Mouse (Mus musculus): ENCODE measurements at regions not wholly inside any gene's neighbourhood (a gene's known extent, or its start where the extent isn't known, plus 50 kb on each side); places are given as distances from the start of the nearest gene placed in this dataset.
"Not testable (repeated sequence)": the region's sequence is repeated elsewhere in the genome, so short reads cannot be mapped to it uniquely, and the experiment has no call there.

- no peak for DNase-seq (ENCODE audit: low spot score in 2 of 2)
These were observed 496.5 kb upstream of the Impg1 start for GRCm38 (mm10) chr9:80961818-80962217.

- DNase-seq (ENCODE audit: low spot score in 2 of 2) = peak in 1 of 2 experiments; percentile 9
These were observed 477.7 kb upstream of the Impg1 start for GRCm38 (mm10) chr9:80942991-80943390.

- DNase-seq (ENCODE audit: low spot score in 2 of 2) = no peak
These were observed 476.1 kb upstream of the Impg1 start for GRCm38 (mm10) chr9:80941424-80941823.

GRCm38 (mm10) chr9:80938238-80938637 is 473.0 kb upstream of the Impg1 start:
- no peak for DNase-seq (ENCODE audit: low spot score in 2 of 2)

- DNase-seq (ENCODE audit: low spot score in 2 of 2) = no peak
These were observed 465.3 kb upstream of the Impg1 start for GRCm38 (mm10) chr9:80930628-80931027.

GRCm38 (mm10) chr9:80920304-80920703 is 455.0 kb upstream of the Impg1 start:
- DNase-seq (ENCODE audit: low spot score in 2 of 2) = no peak

GRCm38 (mm10) chr9:80913867-80914266 is 448.6 kb upstream of the Impg1 start:
- DNase-seq (ENCODE audit: low spot score in 2 of 2) = no peak

- no peak for DNase-seq (ENCODE audit: low spot score in 2 of 2)
These were observed 446.9 kb upstream of the Impg1 start for GRCm38 (mm10) chr9:80912177-80912576.

GRCm38 (mm10) chr9:80866807-80867206 is 401.5 kb upstream of the Impg1 start:
- no peak for DNase-seq (ENCODE audit: low spot score in 2 of 2)

- DNase-seq (ENCODE audit: low spot score in 2 of 2) = no peak
These were observed 393.7 kb upstream of the Impg1 start for GRCm38 (mm10) chr9:80858998-80859397.

- no peak for DNase-seq (ENCODE audit: low spot score in 2 of 2)
These were observed 382.9 kb upstream of the Impg1 start for GRCm38 (mm10) chr9:80848190-80848589.

- DNase-seq (ENCODE audit: low spot score in 2 of 2) = no peak
These were observed 367.5 kb upstream of the Impg1 start for GRCm38 (mm10) chr9:80832808-80833207.

GRCm38 (mm10) chr9:80825346-80825745 is 360.1 kb upstream of the Impg1 start:
- no peak for DNase-seq (ENCODE audit: low spot score in 2 of 2)

GRCm38 (mm10) chr9:80820066-80820465 is 354.8 kb upstream of the Impg1 start:
- DNase-seq (ENCODE audit: low spot score in 2 of 2) = no peak

- no peak for DNase-seq (ENCODE audit: low spot score in 2 of 2)
These were observed 353.8 kb upstream of the Impg1 start for GRCm38 (mm10) chr9:80819070-80819469.

- not testable (repeated sequence) for DNase-seq (ENCODE audit: low spot score in 2 of 2)
These were observed 348.6 kb upstream of the Impg1 start for GRCm38 (mm10) chr9:80813921-80814320.

GRCm38 (mm10) chr9:80791523-80791922 is 326.2 kb upstream of the Impg1 start:
- no peak for DNase-seq (ENCODE audit: low spot score in 2 of 2)

GRCm38 (mm10) chr9:80774541-80774940 is 309.3 kb upstream of the Impg1 start:
- no peak for DNase-seq (ENCODE audit: low spot score in 2 of 2)

GRCm38 (mm10) chr9:80735806-80736205 is 270.5 kb upstream of the Impg1 start:
- DNase-seq (ENCODE audit: low spot score in 2 of 2) = not testable (repeated sequence)

GRCm38 (mm10) chr9:80732971-80733370 is 267.7 kb upstream of the Impg1 start:
- DNase-seq (ENCODE audit: low spot score in 2 of 2) = no peak

- DNase-seq (ENCODE audit: low spot score in 2 of 2) = no peak
These were observed 258.4 kb upstream of the Impg1 start for GRCm38 (mm10) chr9:80723638-80724037.

GRCm38 (mm10) chr9:80718516-80718915 is 253.2 kb upstream of the Impg1 start:
- DNase-seq (ENCODE audit: low spot score in 2 of 2) = no peak

- DNase-seq (ENCODE audit: low spot score in 2 of 2) = no peak
These were observed 244.5 kb upstream of the Impg1 start for GRCm38 (mm10) chr9:80709781-80710180.

GRCm38 (mm10) chr9:80705264-80705663 is 240.0 kb upstream of the Impg1 start:
- DNase-seq (ENCODE audit: low spot score in 2 of 2) = no peak
